Mouse (Mus musculus): Measurements from ENCODE around the gene Maml1.

- TF ChIP-seq GATA1 (IDR thresholded peaks at IDR 0.05; ENCODE audit: borderline replicate concordance, low read length): no peak
- no peak for TF ChIP-seq FLI1 (IDR thresholded peaks at IDR 0.05; ENCODE audit: low read length)
These were observed 16.5 kb downstream of the Maml1 start for GRCm38 (mm10) chr11:50275568-50276151.

All from megakaryocyte, embryonic 14.5 days (primary cell).